Mouse (Mus musculus) heart, adult 2 months (tissue): ENCODE measurements around the gene Ebf1. TPM values are rescaled to one million over a fixed set of nuclear protein-coding genes. Genes with fewer than 3 reads are reported as not detected.

ENCODE experiments used
- DNase-seq, 2 experiments: peaks; one replicate each; pipeline ENCODE4 v3.0.0; 2021
- H3K27ac ChIP-seq: fragments of 200-600 bp; 2 replicates; pipeline ENCODE4 v1.8.1; 2022
- H3K27me3 ChIP-seq: fragments of 200-500 bp; 2 replicates; pipeline ENCODE4 v1.6.1; 2012; ENCODE audit warnings: mild to moderate bottlenecking, low read length, inconsistent platforms, mixed read lengths; ENCODE audit not compliant: control insufficient read depth, insufficient read depth
- H3K36me3 ChIP-seq: fragments of 200-500 bp; 2 replicates; pipeline ENCODE4 v1.6.1; 2012; ENCODE audit warnings: low read length, inconsistent platforms; ENCODE audit not compliant: control insufficient read depth, insufficient read depth
- H3K4me1 ChIP-seq: fragments of 200-500 bp; 2 replicates; pipeline ENCODE4 v1.6.1; 2011; ENCODE audit warnings: low read length; ENCODE audit not compliant: control insufficient read depth, insufficient read depth
- H3K4me3 ChIP-seq: fragments of 200-600 bp; 2 replicates; pipeline ENCODE4 v1.8.1; 2022
- H3K79me2 ChIP-seq: fragments of 200-500 bp; replicated peaks from 2 replicates; pipeline ENCODE4 v1.6.1; 2012; ENCODE audit warnings: mild to moderate bottlenecking, inconsistent platforms, low read length, moderate library complexity, mixed read lengths; ENCODE audit not compliant: control insufficient read depth, insufficient read depth
- H3K9ac ChIP-seq: fragments of 200-500 bp; 2 replicates; pipeline ENCODE4 v1.6.1; 2012; ENCODE audit warnings: low read depth, mild to moderate bottlenecking, control low read depth, inconsistent platforms, low read length, mixed read lengths
- CTCF ChIP-seq: fragments of 200-600 bp; IDR thresholded peaks from 2 replicates; pipeline ENCODE4 v1.8.1; 2022; ENCODE audit warnings: antibody characterized with exemption, mild to moderate bottlenecking, moderate library complexity
- EP300 ChIP-seq: fragments of 200-500 bp; IDR thresholded peaks from 2 replicates; pipeline ENCODE4 v1.6.1; 2011; ENCODE audit warnings: low read depth, low read length, control low read depth; ENCODE audit not compliant: insufficient read depth
- POLR2A ChIP-seq: fragments of 200-500 bp; IDR thresholded peaks from 2 replicates; pipeline ENCODE4 v1.6.1; 2011; ENCODE audit warnings: mild to moderate bottlenecking, low read depth, low read length, control low read depth; ENCODE audit not compliant: insufficient read depth
- WGBS: fragments of 180-500 bp; shearing (Covaris S2); methylation state at CpG from one replicate; pipeline ENCODE4 v1.1.7; 2018; 5-methylcytosine and 5-hydroxymethylcytosine counted together
- intact Hi-C: fragments of 180-260 bp; cut with DNase I; formaldehyde crosslinking; loops from one replicate; pipeline ENCODE4 v1.15.1; 2025
- polyA plus RNA-seq: library from polyadenylated mRNA; depleted of rRNA; stranded (reverse); fragments of >200 nt; gene quantifications from 2 replicates; pipeline ENCODE4 v1.2.3, GENCODE M21; 2012
- total RNA-seq, 2 experiments: library from RNA; stranded (reverse); gene quantifications; 2 replicates each; pipeline ENCODE4 v1.2.3; 2021

The Ebf1 gene
- total and polyA plus RNA-seq, 3 experiments, result 11.4 to 13.6 (median 12.2) TPM

DNA sequence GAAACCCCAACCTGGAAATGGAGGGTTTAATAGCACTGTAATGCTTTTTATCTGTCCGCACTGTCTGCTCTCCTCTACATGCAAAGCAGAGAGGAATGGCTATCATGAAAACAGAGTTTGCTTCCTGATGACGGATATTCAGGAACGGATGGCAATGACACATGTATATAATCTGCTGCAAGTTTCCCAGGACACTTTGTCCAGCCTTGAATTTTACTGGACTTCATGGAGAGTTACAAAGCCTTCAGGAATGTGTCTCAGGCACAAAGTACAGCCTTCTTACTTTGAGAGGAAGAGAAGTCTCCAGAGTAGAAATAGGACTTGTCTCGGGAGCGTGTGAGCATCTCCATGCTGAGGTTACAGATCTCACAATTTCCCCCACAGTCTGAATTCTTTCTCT lies 296.7 kb downstream of the Ebf1 start:
- H3K79me2 ChIP-seq, result no peaks in the 10 kb centered on the region
- WGBS, result 55% methylated on average over 5 of the region's 5 CpGs
- H3K4me1 ChIP-seq, result peaks cover 4% of the 10 kb centered on the region
- no peak overlapping the region for H3K4me3 ChIP-seq
- TF ChIP-seq POLR2A (no peak), EP300 (no peak), CTCF (no peak)
- no peaks in the 10 kb centered on the region for H3K27me3 ChIP-seq
- H3K27ac ChIP-seq, result no peak overlapping the region
- H3K36me3 ChIP-seq, result peaks cover 3% of the 10 kb centered on the region
- H3K9ac ChIP-seq, result no peak overlapping the region
- intact Hi-C loops, result no loop called here
- DNase-seq, result no peak

DNA sequence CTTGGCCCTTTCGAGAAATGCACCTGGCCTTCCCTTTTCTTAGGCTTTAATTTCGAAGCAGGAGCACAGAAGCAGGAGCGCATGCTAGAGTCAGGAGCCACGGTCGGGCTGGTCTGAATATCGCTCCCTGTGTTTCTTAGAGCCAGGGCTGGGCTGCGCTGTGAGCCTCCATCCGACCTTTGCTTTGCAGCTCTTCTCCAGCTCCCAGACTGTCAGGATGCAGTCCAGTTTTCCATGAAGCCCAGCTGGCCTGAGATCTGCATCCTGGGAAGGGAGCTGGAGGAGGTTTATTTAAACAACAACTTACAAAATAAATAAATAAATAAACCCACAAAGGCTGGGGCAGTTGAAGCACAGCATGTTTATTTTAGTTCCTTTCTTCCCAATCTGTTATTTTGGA lies 299.9 kb downstream of the Ebf1 start:
- no peaks in the 10 kb centered on the region for H3K27me3 ChIP-seq
- H3K36me3 ChIP-seq, result no peaks in the 10 kb centered on the region; the same call in 1 of the 2 replicates
- peak; percentile 50 to 54 for DNase-seq
- no peak overlapping the region for H3K9ac ChIP-seq
- intact Hi-C loops, result no loop called here
- no peak for TF ChIP-seq POLR2A
- no peak for TF ChIP-seq EP300
- TF ChIP-seq CTCF, result no peak
- H3K79me2 ChIP-seq, result no peaks in the 10 kb centered on the region
- peak overlapping the region; percentile 12; the same call in 1 of the 2 replicates for H3K27ac ChIP-seq
- 63% methylated on average over 8 of the region's 8 CpGs for WGBS
- H3K4me1 ChIP-seq, result peaks cover 5% of the 10 kb centered on the region
- no peak overlapping the region for H3K4me3 ChIP-seq

DNA sequence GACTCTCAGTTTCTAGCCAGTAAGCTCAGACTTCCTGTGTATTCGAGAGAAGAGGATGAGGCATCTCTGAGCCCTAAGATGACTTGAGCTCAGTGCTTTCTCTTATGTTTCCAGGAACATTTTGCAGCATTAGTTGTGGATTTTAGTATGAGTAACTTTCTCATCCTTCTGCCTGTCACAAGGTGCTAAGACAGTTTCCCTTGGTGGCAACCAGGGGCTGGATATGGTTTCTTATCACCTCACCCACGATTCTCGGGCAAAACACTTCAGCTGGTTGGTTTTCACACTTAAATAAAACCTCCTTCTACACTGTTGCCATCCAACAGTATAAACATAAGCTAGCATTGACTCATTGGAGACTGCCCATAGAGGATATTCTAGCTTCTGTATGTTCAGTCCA lies 306.0 kb downstream of the Ebf1 start:
- 52% methylated on average over 3 of the region's 3 CpGs for WGBS

DNA sequence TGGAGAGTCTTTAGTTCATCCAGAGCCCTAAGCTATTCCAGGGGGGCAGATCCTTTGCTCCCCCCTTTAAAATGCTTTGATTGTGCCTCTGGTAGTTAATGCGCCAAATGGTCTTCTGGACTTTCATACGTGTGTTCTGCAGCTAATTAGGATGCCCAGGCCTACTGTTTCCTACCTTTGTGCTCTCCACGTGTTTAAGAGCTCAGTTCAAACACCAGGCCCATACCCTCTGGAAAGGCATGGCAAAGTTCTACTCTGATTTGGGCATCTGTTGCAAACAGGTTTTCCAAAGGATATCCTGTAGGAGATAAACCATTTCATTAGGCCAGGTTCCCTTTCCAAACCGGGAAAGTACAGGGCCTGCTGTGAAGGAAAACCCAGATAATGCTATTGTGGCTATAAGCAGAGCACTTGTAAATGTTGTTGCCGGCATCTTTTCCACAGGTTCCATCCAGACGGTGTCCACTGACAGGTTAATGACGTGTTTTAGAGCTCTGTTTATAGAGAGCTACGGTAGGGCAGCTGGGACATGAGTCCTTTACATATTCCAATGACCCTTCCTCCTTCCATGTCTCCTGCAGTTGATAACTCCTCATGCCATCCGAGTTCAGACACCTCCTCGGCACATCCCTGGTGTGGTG lies 306.9 kb downstream of the Ebf1 start:
- Histone ChIP-seq H3K36me3 (peaks cover 2% of the 10 kb centered on the region), H3K27me3 (no peaks in the 10 kb centered on the region), H3K4me1 (peaks cover 3% of the 10 kb centered on the region; the same call in 1 of the 2 replicates), H3K27ac (0 out of 2 replicates have a peak overlapping the region, but pooled peaks have one; percentile 10), H3K9ac (no peak overlapping the region), H3K79me2 (no peaks in the 10 kb centered on the region), H3K4me3 (no peak overlapping the region)
- TF ChIP-seq CTCF (no peak), POLR2A (no peak), EP300 (no peak)
- no peak for DNase-seq
- intact Hi-C loops, result loop anchor here (5.0 kb wide), 1 partner anchor 312 kb away; no protein-coding TSS in a partner anchor
- WGBS, result 47% methylated on average over 10 of the region's 10 CpGs

More for the DNA sequence above, 306.0 kb downstream of the Ebf1 start:
- no peak for TF ChIP-seq EP300
- no peak for TF ChIP-seq POLR2A
- no peak for TF ChIP-seq CTCF
- Histone ChIP-seq H3K27ac (no peak overlapping the region), H3K9ac (no peak overlapping the region), H3K79me2 (no peaks in the 10 kb centered on the region), H3K4me1 (peaks cover 3% of the 10 kb centered on the region; the same call in 1 of the 2 replicates), H3K36me3 (peaks cover 2% of the 10 kb centered on the region), H3K27me3 (no peaks in the 10 kb centered on the region), H3K4me3 (no peak overlapping the region)
- intact Hi-C loops, result loop anchor here (5.0 kb wide), 1 partner anchor 311 kb away; no protein-coding TSS in a partner anchor
- DNase-seq, result no peak

DNA sequence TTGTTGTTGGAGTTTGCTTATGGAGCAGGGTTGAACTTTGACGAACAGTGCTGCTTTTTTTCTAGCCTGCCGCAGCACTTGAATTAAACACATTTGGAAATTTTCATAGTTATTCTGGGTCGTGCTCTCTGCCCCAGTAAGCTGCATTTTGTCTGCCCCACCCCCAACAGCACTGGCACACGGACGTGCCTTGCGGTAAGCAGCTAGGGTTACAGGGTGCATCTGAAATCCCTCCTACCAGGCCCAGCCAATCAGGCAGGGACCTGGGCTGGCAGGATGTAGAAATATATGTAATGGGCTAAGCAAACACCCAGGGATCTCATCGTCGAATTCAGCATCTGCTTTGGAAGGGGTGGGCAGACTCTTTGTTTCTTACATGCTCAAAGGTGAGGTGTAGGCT lies 307.8 kb downstream of the Ebf1 start:
- H3K27ac ChIP-seq, result 0 out of 2 replicates have a peak overlapping the region, but pooled peaks have one; percentile 1
- intact Hi-C loops, result loop anchor here (5.0 kb wide), 2 partner anchors 77 to 313 kb away; no protein-coding TSS in a partner anchor
- peak in 1 of 2 experiments; percentile 18 for DNase-seq
- TF ChIP-seq EP300 (no peak), POLR2A (no peak)
- H3K36me3 ChIP-seq, result peaks cover 2% of the 10 kb centered on the region
- H3K4me3 ChIP-seq, result no peak overlapping the region
- H3K79me2 ChIP-seq, result no peaks in the 10 kb centered on the region
- H3K4me1 ChIP-seq, result peaks cover 3% of the 10 kb centered on the region; the same call in 1 of the 2 replicates
- WGBS, result 58% methylated on average over 8 of the region's 8 CpGs
- no peak overlapping the region for H3K9ac ChIP-seq
- H3K27me3 ChIP-seq, result no peaks in the 10 kb centered on the region

DNA sequence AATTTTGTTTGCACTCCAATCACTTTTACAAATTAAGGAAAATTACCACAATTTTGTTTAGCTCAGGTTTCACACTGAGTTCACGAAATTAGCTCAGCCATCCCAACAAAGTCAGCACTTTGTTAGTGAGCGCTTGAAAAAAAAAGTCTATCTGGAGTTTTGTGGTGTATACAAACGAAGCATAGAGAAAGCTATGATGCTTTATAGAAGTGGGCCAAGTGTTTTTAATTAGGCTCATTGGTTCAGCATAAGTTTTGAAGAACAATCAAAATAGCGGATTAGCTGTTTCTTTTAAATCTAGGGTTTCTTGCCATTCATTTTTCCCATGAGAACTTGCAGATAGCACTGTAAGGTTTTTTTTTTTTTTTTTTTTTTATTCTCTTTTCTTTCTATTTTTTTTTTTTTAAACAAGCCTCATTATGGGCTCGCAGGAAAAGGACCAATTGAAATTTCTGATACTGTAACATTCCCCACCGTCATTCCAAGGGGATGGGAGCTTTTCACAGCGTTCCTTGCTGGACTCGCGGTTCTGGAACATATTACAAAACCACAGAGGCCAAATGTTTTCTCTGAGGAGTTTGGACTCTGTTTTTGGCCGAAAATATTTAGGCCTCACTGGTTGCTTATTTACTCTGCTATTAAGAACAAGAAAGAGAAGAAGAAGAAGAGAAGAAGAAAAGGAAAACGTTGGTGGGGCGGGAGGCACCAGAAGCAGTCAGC lies 308.8 kb downstream of the Ebf1 start:
- WGBS, result 79% methylated on average over 12 of the region's 12 CpGs
- no peak for TF ChIP-seq CTCF
- TF ChIP-seq POLR2A, result no peak
- no peak for TF ChIP-seq EP300
- intact Hi-C loops, result loop anchor here (5.0 kb wide), 1 partner anchor 76 kb away; no protein-coding TSS in a partner anchor
- Histone ChIP-seq H3K9ac (no peak overlapping the region), H3K36me3 (peaks cover 2% of the 10 kb centered on the region), H3K4me1 (peaks cover 3% of the 10 kb centered on the region; the same call in 1 of the 2 replicates), H3K27me3 (no peaks in the 10 kb centered on the region), H3K4me3 (no peak overlapping the region), H3K27ac (peak overlapping the region; percentile 51), H3K79me2 (no peaks in the 10 kb centered on the region)
- DNase-seq, result peak in 1 of 2 experiments; percentile 42
